Mouse (Mus musculus) kidney, adult 18-20 months (tissue): ENCODE data around the gene Gabpa.

Experiments used
- DNase-seq: peaks from one replicate; pipeline ENCODE4 v3.0.0; 2021

Gene Gabpa

GRCm38 (mm10) chr16:84834745-84835440 lies at the start of gene Gabpa:
Gabpa (plus strand) TSS chr16:84834925.
- peak; percentile 91 for DNase-seq

GRCm38 (mm10) chr16:84784966-84785365 lies 49.8 kb upstream of the Gabpa start:
- no peak for DNase-seq

GRCm38 (mm10) chr16:84790595-84791165 lies 44.0 kb upstream of the Gabpa start:
- no peak for DNase-seq

- no peak for DNase-seq
Measured at GRCm38 (mm10) chr16:84793401-84793800, 41.3 kb upstream of the Gabpa start.

- DNase-seq: no peak
Measured at GRCm38 (mm10) chr16:84795337-84795736, 39.4 kb upstream of the Gabpa start.

- no peak for DNase-seq
Measured at GRCm38 (mm10) chr16:84796678-84797077, 38.0 kb upstream of the Gabpa start.

GRCm38 (mm10) chr16:84800038-84800437 lies 34.7 kb upstream of the Gabpa start:
- DNase-seq: no peak

GRCm38 (mm10) chr16:84802217-84802616 lies 32.5 kb upstream of the Gabpa start:
- DNase-seq: peak; percentile 61

- DNase-seq: no peak
Measured at GRCm38 (mm10) chr16:84804866-84805265, 29.9 kb upstream of the Gabpa start.

- no peak for DNase-seq
Measured at GRCm38 (mm10) chr16:84806175-84806574, 28.6 kb upstream of the Gabpa start.

GRCm38 (mm10) chr16:84807874-84808273 lies 26.9 kb upstream of the Gabpa start:
- no peak for DNase-seq

- DNase-seq: no peak
Measured at GRCm38 (mm10) chr16:84810254-84810653, 24.5 kb upstream of the Gabpa start.

GRCm38 (mm10) chr16:84813852-84814251 lies 20.9 kb upstream of the Gabpa start:
- no peak for DNase-seq

GRCm38 (mm10) chr16:84814511-84814910 lies 20.2 kb upstream of the Gabpa start:
- no peak for DNase-seq

GRCm38 (mm10) chr16:84817423-84817822 lies 17.3 kb upstream of the Gabpa start:
- peak; percentile 24 for DNase-seq

- DNase-seq: peak; percentile 52
Measured at GRCm38 (mm10) chr16:84825009-84825408, 9.7 kb upstream of the Gabpa start.

- DNase-seq: no peak
Measured at GRCm38 (mm10) chr16:84831696-84832095, 3.0 kb upstream of the Gabpa start.

- DNase-seq: no peak
Measured at GRCm38 (mm10) chr16:84832736-84833135, 2.0 kb upstream of the Gabpa start.

- DNase-seq: no peak
Measured at GRCm38 (mm10) chr16:84834344-84834743, 381 bp upstream of the Gabpa start.

- DNase-seq: peak; percentile 89
Measured at GRCm38 (mm10) chr16:84835441-84835822, 707 bp downstream of the Gabpa start, which contains the start of gene Atp5j. Atp5j (minus strand) TSS chr16:84835625.

- peak; percentile 76 for DNase-seq
Measured at GRCm38 (mm10) chr16:84835823-84836743, 1.4 kb downstream of the Gabpa start.

- DNase-seq: no peak
Measured at GRCm38 (mm10) chr16:84838576-84838975, 3.9 kb downstream of the Gabpa start.

GRCm38 (mm10) chr16:84853492-84853891 lies 18.8 kb downstream of the Gabpa start:
- DNase-seq: no peak

- DNase-seq: no peak
Measured at GRCm38 (mm10) chr16:84864656-84865055, 29.9 kb downstream of the Gabpa start.
